Mouse (Mus musculus) midbrain, embryonic 12.5 days (tissue): ENCODE measurements around the gene Gm14403. TPM values are rescaled to one million over a fixed set of nuclear protein-coding genes. Genes with fewer than 3 reads are reported as not detected.
"Not testable (repeated sequence)": the region's sequence is repeated elsewhere in the genome, so short reads cannot be mapped to it uniquely, and the experiment has no call there.

Experiments used
- ATAC-seq: fragments of 200-750 bp; cut with Nextera tagmentation; 2 replicates; pipeline ENCODE4 v1.8.0; 2017; ENCODE audit warnings: low read depth, moderate TSS enrichment, moderate library complexity; ENCODE audit not compliant: low FRiP score
- H3K27ac ChIP-seq: fragments of 300-500 bp; sonication (generic); replicated peaks from 2 replicates; pipeline ENCODE4 v1.5.1; 2016; ENCODE audit warnings: mild to moderate bottlenecking
- H3K27me3 ChIP-seq: fragments of 300-500 bp; sonication (generic); 2 replicates; pipeline ENCODE4 v1.6.1; 2016; ENCODE audit warnings: mild to moderate bottlenecking
- H3K36me3 ChIP-seq: fragments of 300-500 bp; sonication (generic); 2 replicates; pipeline ENCODE4 v1.6.1; 2016
- H3K4me1 ChIP-seq: fragments of 300-500 bp; sonication (generic); 2 replicates; pipeline ENCODE4 v1.6.1; 2016
- H3K4me2 ChIP-seq: fragments of 300-500 bp; sonication (generic); replicated peaks from 2 replicates; pipeline ENCODE4 v1.6.1; 2016; ENCODE audit warnings: mild to moderate bottlenecking, moderate library complexity
- H3K4me3 ChIP-seq: fragments of 300-500 bp; sonication (generic); 2 replicates; pipeline ENCODE4 v1.5.1; 2016; ENCODE audit warnings: mild to moderate bottlenecking
- H3K9ac ChIP-seq: fragments of 300-500 bp; sonication (generic); replicated peaks from 2 replicates; pipeline ENCODE4 v1.6.1; 2016; ENCODE audit warnings: mild to moderate bottlenecking, moderate library complexity
- H3K9me3 ChIP-seq: fragments of 300-500 bp; sonication (generic); 2 replicates; pipeline ENCODE4 v1.6.1; 2016; ENCODE audit warnings: mild to moderate bottlenecking
- WGBS: fragments of 180-500 bp; shearing (Covaris S2); methylation state at CpG from one replicate; pipeline ENCODE4 v1.1.7; 2016; 5-methylcytosine and 5-hydroxymethylcytosine counted together
- polyA plus RNA-seq: library from polyadenylated mRNA; unstranded; fragments of >200 nt; fragmentation: Nextera tagmentation; extraction: Ambion mirVana; gene quantifications from 2 replicates; pipeline ENCODE4 v1.2.1, GENCODE M21; 2016

Gm14403 gene
- polyA plus RNA-seq: 3.7 and 5.2 TPM in 2 replicates

- ATAC-seq, H3K27ac ChIP-seq, H3K4me1 ChIP-seq, H3K9ac ChIP-seq, H3K36me3 ChIP-seq, H3K9me3 ChIP-seq, H3K27me3 ChIP-seq: not testable (repeated sequence)
- H3K4me2 ChIP-seq: peak within 1 kb of the TSS; percentile 41
- 17% methylated on average over 7 of the region's 7 CpGs for WGBS
- H3K4me3 ChIP-seq: peak within 1 kb of the TSS; percentile 37
Observed at GRCm38 (mm10) chr2:177498067-177498466, at the start of gene Gm14403. Gm14403 (plus strand) TSS chr2:177498215.

- peak within 1 kb of the TSS; percentile 45 for H3K4me3 ChIP-seq
- H3K9ac ChIP-seq, H3K9me3 ChIP-seq, H3K36me3 ChIP-seq, H3K4me1 ChIP-seq, ATAC-seq, H3K27me3 ChIP-seq, H3K27ac ChIP-seq: not testable (repeated sequence)
- H3K4me2 ChIP-seq: peak within 1 kb of the TSS; percentile 47
- 5% methylated on average over 8 of the region's 9 CpGs for WGBS
Observed at GRCm38 (mm10) chr2:177464676-177465075, 33.3 kb upstream of the Gm14403 start, which contains the start of gene Zfp970. Zfp970 (plus strand) TSS chr2:177464733.

GRCm38 (mm10) chr2:177468222-177468621, 29.8 kb upstream of the Gm14403 start:
- H3K36me3 ChIP-seq, H3K27ac ChIP-seq, H3K4me2 ChIP-seq, H3K27me3 ChIP-seq, H3K4me3 ChIP-seq, H3K9ac ChIP-seq, ATAC-seq, H3K4me1 ChIP-seq, H3K9me3 ChIP-seq: not testable (repeated sequence)

- not testable (repeated sequence) for H3K4me3 ChIP-seq, H3K4me2 ChIP-seq, H3K36me3 ChIP-seq, H3K9me3 ChIP-seq, H3K27ac ChIP-seq, ATAC-seq, H3K9ac ChIP-seq, H3K4me1 ChIP-seq, H3K27me3 ChIP-seq
- WGBS: 99% methylated on average over 5 of the region's 10 CpGs
Observed at GRCm38 (mm10) chr2:177472261-177472660, 25.8 kb upstream of the Gm14403 start.

- H3K9me3 ChIP-seq, H3K4me2 ChIP-seq, H3K4me1 ChIP-seq, H3K27ac ChIP-seq, H3K27me3 ChIP-seq, H3K9ac ChIP-seq, H3K36me3 ChIP-seq, H3K4me3 ChIP-seq, ATAC-seq: not testable (repeated sequence)
- 85% methylated on average over 1 of the region's 1 CpGs for WGBS
Observed at GRCm38 (mm10) chr2:177481971-177482370, 16.0 kb upstream of the Gm14403 start.

GRCm38 (mm10) chr2:177483238-177483948, 14.6 kb upstream of the Gm14403 start:
- H3K9ac ChIP-seq, H3K27me3 ChIP-seq, H3K36me3 ChIP-seq, H3K4me3 ChIP-seq, ATAC-seq, H3K4me1 ChIP-seq, H3K9me3 ChIP-seq, H3K4me2 ChIP-seq, H3K27ac ChIP-seq: not testable (repeated sequence)
- WGBS: 86% methylated on average over 11 of the region's 11 CpGs

GRCm38 (mm10) chr2:177499182-177499581, 1.2 kb downstream of the Gm14403 start:
- H3K36me3 ChIP-seq, H3K9me3 ChIP-seq, H3K4me3 ChIP-seq, H3K27me3 ChIP-seq, H3K9ac ChIP-seq, ATAC-seq, H3K27ac ChIP-seq, H3K4me1 ChIP-seq, H3K4me2 ChIP-seq: not testable (repeated sequence)
- WGBS: 78% methylated on average over 1 of the region's 1 CpGs

GRCm38 (mm10) chr2:177505211-177505719, 7.2 kb downstream of the Gm14403 start:
- WGBS: 94% methylated on average over 1 of the region's 1 CpGs
- H3K4me2 ChIP-seq, H3K9me3 ChIP-seq, H3K4me1 ChIP-seq, H3K4me3 ChIP-seq, ATAC-seq, H3K27ac ChIP-seq, H3K36me3 ChIP-seq, H3K9ac ChIP-seq, H3K27me3 ChIP-seq: not testable (repeated sequence)

- H3K4me3 ChIP-seq, H3K36me3 ChIP-seq, ATAC-seq, H3K9ac ChIP-seq, H3K27me3 ChIP-seq, H3K9me3 ChIP-seq, H3K4me1 ChIP-seq, H3K4me2 ChIP-seq, H3K27ac ChIP-seq: not testable (repeated sequence)
- 75% methylated on average over 4 of the region's 4 CpGs for WGBS
Observed at GRCm38 (mm10) chr2:177511381-177511780, 13.4 kb downstream of the Gm14403 start.

- H3K36me3 ChIP-seq, H3K4me1 ChIP-seq, H3K27ac ChIP-seq, H3K4me2 ChIP-seq, H3K9ac ChIP-seq, H3K27me3 ChIP-seq, ATAC-seq, H3K4me3 ChIP-seq, H3K9me3 ChIP-seq: not testable (repeated sequence)
- 88% methylated on average over 3 of the region's 3 CpGs for WGBS
Observed at GRCm38 (mm10) chr2:177511972-177512371, 14.0 kb downstream of the Gm14403 start.

- not testable (repeated sequence) for H3K27me3 ChIP-seq, H3K9me3 ChIP-seq, H3K4me2 ChIP-seq, H3K27ac ChIP-seq, H3K4me3 ChIP-seq, H3K4me1 ChIP-seq, H3K36me3 ChIP-seq, H3K9ac ChIP-seq, ATAC-seq
- WGBS: 84% methylated on average over 4 of the region's 4 CpGs
Observed at GRCm38 (mm10) chr2:177513991-177514479, 16.0 kb downstream of the Gm14403 start.

GRCm38 (mm10) chr2:177517746-177518145, 19.7 kb downstream of the Gm14403 start:
- WGBS: 90% methylated on average over 9 of the region's 9 CpGs
- not testable (repeated sequence) for H3K4me2 ChIP-seq, H3K9ac ChIP-seq, H3K4me3 ChIP-seq, H3K4me1 ChIP-seq, H3K27ac ChIP-seq, H3K36me3 ChIP-seq, ATAC-seq, H3K9me3 ChIP-seq, H3K27me3 ChIP-seq

- H3K36me3 ChIP-seq, ATAC-seq, H3K27ac ChIP-seq, H3K27me3 ChIP-seq, H3K9ac ChIP-seq, H3K4me3 ChIP-seq, H3K4me2 ChIP-seq, H3K4me1 ChIP-seq: not testable (repeated sequence)
- 88% methylated on average over 7 of the region's 7 CpGs for WGBS
- peaks cover 15% of the 10 kb centered on the region; the same call in 1 of the 2 replicates for H3K9me3 ChIP-seq
Observed at GRCm38 (mm10) chr2:177518354-177518753, 20.3 kb downstream of the Gm14403 start.
